Mouse (Mus musculus) embryonic facial prominence, embryonic 15.5 days (tissue): ENCODE data around the gene Gpr161. TPM values are rescaled to one million over a fixed set of nuclear protein-coding genes. Genes with fewer than 3 reads are reported as not detected.
"Not testable (repeated sequence)": the region's sequence is repeated elsewhere in the genome, so short reads cannot be mapped to it uniquely, and the experiment has no call there.

ENCODE experiments used
- ATAC-seq: fragments of 200-750 bp; cut with Nextera tagmentation; 2 replicates; pipeline ENCODE4 v1.8.0; 2017; ENCODE audit warnings: low read depth, moderate TSS enrichment; ENCODE audit not compliant: insufficient number of reproducible peaks, low FRiP score, low TSS enrichment
- H3K27ac ChIP-seq: fragments of 300-500 bp; sonication (generic); replicated peaks from 2 replicates; pipeline ENCODE4 v1.5.1; 2015; ENCODE audit warnings: mild to moderate bottlenecking, inconsistent platforms
- H3K27me3 ChIP-seq: fragments of 300-500 bp; sonication (generic); 2 replicates; pipeline ENCODE4 v1.6.1; 2015; ENCODE audit warnings: inconsistent platforms
- H3K36me3 ChIP-seq: fragments of 300-500 bp; sonication (generic); 2 replicates; pipeline ENCODE4 v1.6.1; 2015; ENCODE audit warnings: mild to moderate bottlenecking, inconsistent platforms
- H3K4me1 ChIP-seq: fragments of 300-500 bp; sonication (generic); 2 replicates; pipeline ENCODE4 v1.6.1; 2015; ENCODE audit warnings: inconsistent platforms
- H3K4me2 ChIP-seq: fragments of 300-500 bp; sonication (generic); replicated peaks from 2 replicates; pipeline ENCODE4 v1.6.1; 2015; ENCODE audit warnings: mild to moderate bottlenecking, inconsistent platforms
- H3K4me3 ChIP-seq: fragments of 300-500 bp; sonication (generic); replicated peaks from 2 replicates; pipeline ENCODE4 v1.5.1; 2015; ENCODE audit warnings: mild to moderate bottlenecking, inconsistent platforms
- H3K9ac ChIP-seq: fragments of 300-500 bp; sonication (generic); 2 replicates; pipeline ENCODE4 v1.6.1; 2015; ENCODE audit warnings: inconsistent platforms
- H3K9me3 ChIP-seq: fragments of 300-500 bp; sonication (generic); replicated peaks from 2 replicates; pipeline ENCODE4 v1.6.1; 2016; ENCODE audit warnings: inconsistent platforms
- WGBS: fragments of 180-500 bp; shearing (Covaris S2); methylation state at CpG from one replicate; pipeline ENCODE4 v1.1.7; 2015; 5-methylcytosine and 5-hydroxymethylcytosine counted together
- polyA plus RNA-seq: library from polyadenylated mRNA; unstranded; fragments of >200 nt; fragmentation: Nextera tagmentation; extraction: Ambion mirVana; gene quantifications from 2 replicates; pipeline ENCODE4 v1.2.1, GENCODE M21; 2015

Gene Gpr161
- polyA plus RNA-seq, 1 experiment from 2014 or later, result 0.99 TPM

DNA sequence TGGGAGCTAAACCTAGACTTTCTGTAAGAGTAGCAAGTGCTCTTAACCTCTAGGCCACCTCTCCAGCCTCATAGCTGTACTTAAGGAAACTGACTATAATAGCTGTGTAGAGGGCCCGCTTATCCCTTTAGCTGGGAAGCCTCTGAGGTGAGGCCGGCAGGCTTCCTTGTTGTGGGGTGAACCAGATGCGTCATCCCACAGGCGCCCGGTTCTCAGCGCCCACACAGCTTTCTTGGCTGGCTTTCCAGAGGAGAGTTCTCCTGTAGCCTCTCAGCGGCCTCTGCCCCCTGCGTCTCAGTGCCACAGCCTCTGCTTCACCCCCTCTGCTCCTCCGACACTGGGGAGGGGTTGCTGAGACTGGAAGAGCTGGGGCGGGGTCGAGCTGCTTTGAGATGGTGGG lies 20.8 kb downstream of the Gpr161 start:
- Histone ChIP-seq H3K9me3 (no peaks in the 10 kb centered on the region), H3K27me3 (no peaks in the 10 kb centered on the region), H3K9ac (no peak overlapping the region), H3K4me2 (no peak overlapping the region), H3K27ac (no peak overlapping the region), H3K4me3 (no peak overlapping the region), H3K4me1 (peaks cover 7% of the 10 kb centered on the region), H3K36me3 (peaks cover 4% of the 10 kb centered on the region)
- ATAC-seq, result no peak
- 52% methylated on average over 11 of the region's 11 CpGs for WGBS

DNA sequence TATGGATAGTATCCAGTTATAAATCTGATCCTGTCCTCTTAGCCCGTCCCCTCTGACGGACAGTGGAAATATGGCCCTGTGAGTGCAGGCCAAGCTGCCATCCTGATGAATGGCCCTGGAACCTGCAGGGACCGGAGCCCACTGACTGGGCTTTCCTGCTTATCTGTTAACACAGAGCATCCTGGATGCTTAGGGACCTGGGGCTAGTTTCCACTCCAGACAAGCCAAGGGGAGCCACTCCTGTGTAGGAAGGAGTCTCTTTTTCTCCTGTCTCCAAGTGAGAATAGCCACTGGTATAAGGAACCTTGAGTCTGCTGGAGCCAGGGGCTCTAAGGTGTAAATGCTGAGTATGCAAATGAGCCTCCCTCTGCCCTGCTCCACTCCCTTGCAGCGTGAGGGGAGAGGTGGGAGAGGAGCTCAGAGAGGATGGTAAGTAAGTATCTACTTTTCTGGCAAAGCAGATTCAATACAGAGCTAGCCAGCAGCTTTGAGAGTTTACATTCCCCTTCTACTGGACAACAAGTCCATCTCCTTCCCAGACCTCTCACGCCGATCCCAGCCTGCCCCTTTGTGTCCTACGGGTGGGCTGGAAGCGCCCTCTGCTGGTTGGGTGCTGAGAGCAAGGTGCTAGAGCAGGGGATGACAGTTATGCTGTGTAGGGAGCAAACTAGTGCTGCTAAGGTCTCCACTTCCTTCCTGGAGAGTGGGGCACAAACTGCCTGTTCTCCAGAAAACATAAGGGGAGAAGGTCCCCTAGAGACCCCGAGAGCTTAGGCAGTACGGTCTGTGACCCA lies 24.7 kb downstream of the Gpr161 start:
- Histone ChIP-seq H3K36me3 (peaks cover 17% of the 10 kb centered on the region; the same call in 1 of the 2 replicates), H3K9ac (no peak overlapping the region), H3K27me3 (no peaks in the 10 kb centered on the region), H3K9me3 (no peaks in the 10 kb centered on the region), H3K4me1 (peaks cover 14% of the 10 kb centered on the region), H3K4me2 (no peak overlapping the region), H3K4me3 (no peak overlapping the region), H3K27ac (no peak overlapping the region)
- WGBS, result 47% methylated on average over 10 of the region's 10 CpGs
- no peak for ATAC-seq

DNA sequence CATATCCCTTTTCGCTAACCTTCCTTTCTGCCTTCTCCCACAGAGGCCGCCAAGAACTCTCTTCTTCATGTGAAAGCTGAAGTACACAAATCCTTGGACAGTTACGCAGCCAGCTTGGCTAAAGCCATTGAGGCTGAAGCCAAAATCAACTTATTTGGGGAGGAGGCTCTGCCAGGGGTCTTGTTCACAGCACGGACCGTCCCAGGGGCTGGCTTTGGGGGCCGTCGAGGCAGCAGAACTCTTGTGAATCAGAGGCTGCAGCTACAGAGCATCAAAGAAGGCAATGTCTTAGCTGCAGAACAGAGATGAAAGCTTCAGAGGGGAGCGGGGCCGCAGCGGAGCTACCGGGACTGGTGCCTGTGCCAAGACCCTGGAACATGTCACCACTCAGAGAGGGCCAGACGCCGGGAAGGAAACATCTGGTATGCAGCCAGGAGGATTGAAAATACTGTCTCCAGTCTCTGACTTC lies 25.8 kb downstream of the Gpr161 start:
- peaks cover 14% of the 10 kb centered on the region for H3K4me1 ChIP-seq
- H3K27me3 ChIP-seq, result no peaks in the 10 kb centered on the region
- no peaks in the 10 kb centered on the region for H3K9me3 ChIP-seq
- H3K4me3 ChIP-seq, result no peak overlapping the region
- peak overlapping the region; percentile 23; the same call in 1 of the 2 replicates for H3K27ac ChIP-seq
- H3K4me2 ChIP-seq, result no peak overlapping the region
- H3K9ac ChIP-seq, result no peak overlapping the region
- WGBS, result 64% methylated on average over 13 of the region's 13 CpGs
- H3K36me3 ChIP-seq, result peaks cover 23% of the 10 kb centered on the region
- ATAC-seq, result peak; percentile 68

DNA sequence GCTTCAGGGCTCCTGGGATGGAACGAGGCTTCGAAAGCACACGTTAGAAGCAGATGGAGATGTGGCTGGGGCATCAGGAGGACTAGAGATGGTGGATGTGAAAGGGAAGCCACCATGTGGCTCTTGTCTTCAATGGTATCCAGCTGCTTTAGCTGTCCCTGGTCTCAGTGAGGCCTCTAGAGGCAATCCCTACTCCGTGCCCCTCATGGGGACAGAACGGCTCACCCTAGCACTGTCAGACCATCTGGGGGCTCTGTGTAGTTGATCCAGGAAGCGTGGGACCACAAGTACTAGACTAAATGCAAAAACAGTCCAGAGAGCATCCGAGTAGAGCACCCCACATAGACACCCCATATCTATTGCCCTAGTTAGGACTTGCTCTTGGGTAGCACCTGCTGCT lies 26.3 kb downstream of the Gpr161 start:
- Histone ChIP-seq H3K4me2 (no peak overlapping the region), H3K36me3 (peaks cover 23% of the 10 kb centered on the region), H3K9ac (no peak overlapping the region), H3K4me3 (no peak overlapping the region), H3K9me3 (no peaks in the 10 kb centered on the region), H3K27ac (peak overlapping the region; percentile 23; the same call in 1 of the 2 replicates), H3K27me3 (no peaks in the 10 kb centered on the region), H3K4me1 (peaks cover 14% of the 10 kb centered on the region)
- ATAC-seq, result peak; percentile 56; the same call in 1 of the 2 replicates
- WGBS, result 51% methylated on average over 7 of the region's 7 CpGs

DNA sequence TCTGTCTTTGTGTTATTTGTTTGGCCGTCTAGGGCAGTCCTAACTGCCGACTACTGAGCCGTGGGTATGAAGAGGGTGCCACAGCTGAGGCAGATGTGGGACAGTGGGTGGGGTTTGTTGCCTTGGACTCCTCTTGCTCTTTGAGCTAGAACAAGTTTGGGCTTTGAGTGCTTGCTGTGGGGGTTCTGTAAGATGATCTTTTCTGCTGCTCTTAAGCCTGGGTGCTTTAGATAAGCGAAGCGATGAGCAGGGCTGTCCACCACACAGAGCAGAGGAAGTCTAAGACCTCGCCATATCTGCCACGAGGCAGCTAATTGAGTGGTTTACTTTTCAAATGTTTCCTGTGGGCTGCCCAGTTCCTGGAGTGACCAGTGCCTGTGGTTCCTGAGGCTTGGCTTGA lies 27.3 kb downstream of the Gpr161 start:
- WGBS, result 67% methylated on average over 7 of the region's 7 CpGs
- peaks cover 23% of the 10 kb centered on the region for H3K36me3 ChIP-seq
- H3K27me3 ChIP-seq, result no peaks in the 10 kb centered on the region

DNA sequence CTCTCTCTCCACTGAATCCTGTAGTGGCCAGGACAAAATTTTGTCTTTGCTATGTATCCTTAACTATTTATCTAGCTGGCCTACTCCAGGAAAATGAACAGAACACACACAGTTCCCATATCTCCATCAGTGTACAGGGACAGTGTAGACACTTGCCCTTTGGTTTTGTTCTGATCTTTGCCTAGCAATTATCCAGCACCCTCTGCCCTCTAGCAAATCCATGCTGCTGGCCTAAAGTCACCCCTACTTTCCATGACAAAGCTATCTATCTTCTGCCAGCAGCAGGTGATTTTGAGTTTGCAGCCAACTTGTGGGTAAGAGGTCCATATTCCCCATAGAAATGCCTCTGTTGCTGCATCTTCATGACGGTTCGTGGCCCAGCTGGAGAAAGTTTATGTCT lies 31.8 kb downstream of the Gpr161 start:
- Histone ChIP-seq H3K4me1 (no peaks in the 10 kb centered on the region), H3K9ac (no peak overlapping the region), H3K36me3 (peaks cover 29% of the 10 kb centered on the region), H3K27me3 (no peaks in the 10 kb centered on the region), H3K9me3 (no peaks in the 10 kb centered on the region), H3K4me2 (no peak overlapping the region), H3K4me3 (no peak overlapping the region), H3K27ac (no peak overlapping the region)
- WGBS, result 44% methylated on average over 2 of the region's 2 CpGs
- no peak for ATAC-seq

More for the DNA sequence above, 27.3 kb downstream of the Gpr161 start:
- Histone ChIP-seq H3K9ac (no peak overlapping the region), H3K4me3 (no peak overlapping the region), H3K27ac (no peak overlapping the region), H3K4me1 (peaks cover 14% of the 10 kb centered on the region), H3K9me3 (no peaks in the 10 kb centered on the region), H3K4me2 (no peak overlapping the region)
- ATAC-seq, result no peak

DNA sequence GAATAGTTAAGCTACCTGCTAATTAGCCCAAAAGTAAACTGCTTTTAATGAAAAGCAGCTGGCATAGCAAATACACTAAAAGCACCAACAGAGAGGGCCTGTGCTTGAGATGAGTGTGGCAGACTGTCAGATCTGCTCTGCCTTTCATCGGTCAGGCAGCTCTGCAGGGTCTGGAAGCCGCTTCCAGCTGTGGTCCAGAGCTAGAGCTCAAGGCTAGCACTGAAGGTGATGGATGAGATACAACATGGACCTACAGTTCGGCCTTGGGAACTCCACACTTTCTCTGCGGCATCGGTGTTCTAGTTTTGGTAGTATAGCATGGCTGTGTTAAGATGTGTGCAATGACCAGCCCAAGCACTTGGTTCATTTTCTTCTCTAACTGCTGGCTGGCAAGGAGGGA lies 32.2 kb downstream of the Gpr161 start:
- Histone ChIP-seq H3K36me3 (peaks cover 29% of the 10 kb centered on the region), H3K27me3 (no peaks in the 10 kb centered on the region), H3K9me3 (no peaks in the 10 kb centered on the region), H3K9ac (no peak overlapping the region), H3K27ac (no peak overlapping the region), H3K4me2 (no peak overlapping the region), H3K4me3 (no peak overlapping the region), H3K4me1 (no peaks in the 10 kb centered on the region)
- WGBS, result 63% methylated on average over 5 of the region's 5 CpGs
- ATAC-seq, result no peak

DNA sequence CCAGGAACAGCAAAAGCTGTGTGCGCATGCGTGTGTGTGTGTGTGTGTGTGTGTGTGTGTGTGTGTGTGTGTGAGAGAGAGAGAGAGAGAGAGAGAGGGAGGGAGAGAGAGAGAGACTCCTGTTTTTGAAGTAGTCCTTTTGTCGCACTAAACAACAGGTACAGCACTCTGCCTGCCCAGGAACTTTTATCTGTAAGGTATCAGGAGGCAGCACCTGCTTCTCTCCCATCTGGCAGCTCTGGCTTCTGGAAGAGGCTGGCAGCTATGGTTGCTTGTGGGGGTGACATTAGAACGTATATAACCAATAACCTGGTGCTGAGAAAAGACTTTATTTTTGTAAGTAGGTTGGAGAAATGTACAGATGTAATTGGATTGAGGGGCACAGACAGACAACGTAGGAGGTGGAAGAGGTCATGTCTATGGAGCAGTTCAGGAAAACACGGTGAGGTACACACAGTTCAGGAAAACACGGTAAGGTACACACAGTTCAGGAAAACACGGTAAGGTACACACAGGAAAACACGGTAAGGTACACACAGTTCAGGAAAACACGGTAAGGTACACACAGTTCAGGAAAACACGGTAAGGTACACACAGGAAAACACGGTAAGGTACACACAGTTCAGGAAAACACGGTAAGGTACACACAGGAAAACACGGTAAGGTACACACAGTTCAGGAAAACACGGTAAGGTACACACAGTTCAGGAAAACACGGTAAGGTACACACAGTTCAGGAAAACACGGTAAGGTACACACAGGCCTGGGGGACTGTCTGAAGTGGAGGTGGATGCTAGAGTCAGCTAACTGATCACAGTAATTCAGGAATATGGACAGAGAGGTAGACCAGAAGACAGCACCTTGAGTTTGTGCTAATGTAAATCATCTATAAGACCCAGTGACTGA lies 33.0 kb downstream of the Gpr161 start:
- H3K4me2 ChIP-seq, ATAC-seq, H3K27ac ChIP-seq, H3K9ac ChIP-seq, H3K27me3 ChIP-seq, H3K9me3 ChIP-seq, H3K4me1 ChIP-seq, H3K4me3 ChIP-seq: not testable (repeated sequence)
- 93% methylated on average over 17 of the region's 17 CpGs for WGBS
- H3K36me3 ChIP-seq, result peaks cover 29% of the 10 kb centered on the region

DNA sequence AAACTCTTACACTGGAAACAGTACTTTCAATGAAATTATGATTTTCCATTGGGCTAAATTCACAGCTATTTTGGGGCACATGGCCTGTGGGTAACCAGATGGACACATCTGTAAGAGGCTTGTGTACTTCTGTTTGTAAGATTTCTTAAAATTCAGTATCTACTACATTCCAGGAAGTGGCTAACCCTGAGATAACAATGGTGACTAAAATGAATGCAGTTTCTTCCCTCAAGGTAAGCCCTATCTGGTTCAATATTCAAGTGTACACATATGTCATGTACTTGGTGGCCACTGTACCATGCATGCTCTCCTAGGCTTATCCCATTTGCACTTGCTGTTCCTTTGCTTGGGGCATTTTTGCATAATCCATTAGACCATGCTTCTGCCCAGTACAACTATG lies 35.3 kb downstream of the Gpr161 start:
- H3K36me3 ChIP-seq, result peaks cover 14% of the 10 kb centered on the region
- no peak overlapping the region for H3K4me2 ChIP-seq
- ATAC-seq, result no peak
- no peak overlapping the region for H3K9ac ChIP-seq
- H3K4me3 ChIP-seq, result no peak overlapping the region
- H3K4me1 ChIP-seq, result no peaks in the 10 kb centered on the region
- H3K9me3 ChIP-seq, result no peaks in the 10 kb centered on the region
- no peak overlapping the region for H3K27ac ChIP-seq
- H3K27me3 ChIP-seq, result no peaks in the 10 kb centered on the region

DNA sequence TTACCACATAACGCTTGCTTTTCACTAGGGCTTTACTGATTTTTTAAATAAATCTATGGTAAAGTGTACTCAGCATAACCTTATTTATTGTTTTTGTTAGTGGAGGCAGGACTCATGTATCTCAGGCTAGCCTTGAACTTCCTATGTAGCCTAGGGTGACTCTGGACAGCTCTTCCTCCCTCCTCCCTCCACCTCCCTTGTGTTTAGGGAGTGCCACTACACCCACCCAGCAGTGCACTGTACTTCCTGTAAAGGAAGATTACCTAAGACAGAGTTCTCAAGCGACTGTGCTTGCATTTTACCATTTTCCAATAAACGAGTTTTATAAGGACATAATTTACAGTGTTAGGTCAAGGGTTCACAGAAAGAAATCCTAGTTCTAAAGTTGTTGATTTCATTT lies 37.2 kb downstream of the Gpr161 start:
- H3K27me3 ChIP-seq, result no peaks in the 10 kb centered on the region
- ATAC-seq, result no peak
- H3K9me3 ChIP-seq, result no peaks in the 10 kb centered on the region
- WGBS, result 85% methylated on average over 3 of the region's 3 CpGs
- H3K27ac ChIP-seq, result no peak overlapping the region
- H3K4me3 ChIP-seq, result no peak overlapping the region
- no peak overlapping the region for H3K4me2 ChIP-seq
- H3K9ac ChIP-seq, result no peak overlapping the region
- H3K4me1 ChIP-seq, result no peaks in the 10 kb centered on the region
- H3K36me3 ChIP-seq, result peaks cover 14% of the 10 kb centered on the region

DNA sequence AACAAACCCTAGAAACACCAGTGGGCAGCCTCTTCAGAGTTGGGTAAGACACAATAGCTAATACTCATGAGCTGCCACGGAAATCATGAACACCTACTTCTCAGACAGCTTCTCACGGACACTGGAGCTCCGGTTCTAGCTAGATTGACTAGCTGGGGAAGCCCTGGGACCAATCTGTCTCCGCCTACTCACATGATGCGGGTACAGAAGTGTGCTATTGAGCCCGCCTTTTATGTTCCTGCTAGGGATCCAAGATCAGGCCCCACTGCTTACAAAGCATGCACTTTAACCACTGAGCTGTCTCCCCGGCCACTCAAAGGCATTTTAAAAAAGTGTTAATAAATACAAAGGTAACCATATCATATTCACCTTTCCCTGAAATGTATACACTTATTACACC lies 46.5 kb downstream of the Gpr161 start:
- 0 out of 2 replicates have a peak, but pooled peaks cover 5% of the 10 kb centered on the region for H3K36me3 ChIP-seq
- 65% methylated on average over 7 of the region's 7 CpGs for WGBS
- ATAC-seq, result no peak
- no peak overlapping the region for H3K4me3 ChIP-seq
- H3K27ac ChIP-seq, result no peak overlapping the region
- no peak overlapping the region for H3K4me2 ChIP-seq
- no peaks in the 10 kb centered on the region for H3K9me3 ChIP-seq
- H3K27me3 ChIP-seq, result no peaks in the 10 kb centered on the region
- H3K9ac ChIP-seq, result no peak overlapping the region
- no peaks in the 10 kb centered on the region for H3K4me1 ChIP-seq
